Mouse (Mus musculus): ENCODE measurements around the gene Fam234b. TPM values are rescaled to one million over a fixed set of nuclear protein-coding genes. Genes with fewer than 3 reads are reported as not detected.

The Fam234b gene
- polyA plus RNA-seq, 1 experiment = 6.3 TPM

DNA sequence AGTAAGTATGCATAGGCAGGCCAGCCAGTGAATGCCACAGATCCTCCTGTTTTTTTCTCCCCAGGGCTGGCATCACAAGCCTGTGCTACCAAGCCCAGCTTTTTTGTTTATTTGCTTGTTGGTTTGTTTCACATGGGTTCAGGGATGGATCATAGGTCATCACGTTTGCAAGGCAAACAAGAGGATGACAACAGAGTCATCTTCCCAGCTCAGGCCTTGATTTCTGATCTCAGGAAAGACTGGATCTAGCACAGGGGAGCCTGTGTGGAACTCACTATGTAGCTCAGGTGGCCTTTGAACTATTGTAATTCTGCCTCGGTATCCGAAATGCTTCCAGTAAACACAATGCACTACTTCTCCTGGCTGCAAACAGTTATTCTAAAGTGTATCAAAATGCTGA, 35.5 kb upstream of the Fam234b start:
- no peak for TF ChIP-seq POLR2AphosphoS2 (IDR thresholded peaks at IDR 0.05; ENCODE audit: insufficient read length, low read depth)
- no peak for TF ChIP-seq MYOD1 (IDR thresholded peaks at IDR 0.05; ENCODE audit: control insufficient read depth in 1 of 3, insufficient read length in 2 of 3, low read depth in 2 of 3)
- TF ChIP-seq CEBPB (IDR thresholded peaks at IDR 0.05; ENCODE audit: insufficient read depth, poor library complexity, severe bottlenecking) = no peak
- no peak for TF ChIP-seq SRF (IDR thresholded peaks at IDR 0.05; ENCODE audit: control insufficient read depth, insufficient read length, low read depth)
- TF ChIP-seq REST (IDR thresholded peaks at IDR 0.05; ENCODE audit: insufficient read depth, insufficient read length) = no peak
- TF ChIP-seq USF1 (IDR thresholded peaks at IDR 0.05; ENCODE audit: low read depth) = no peak
- no peak for TF ChIP-seq TCF12 (IDR thresholded peaks at IDR 0.05; ENCODE audit: insufficient read depth, poor library complexity, severe bottlenecking)
- TF ChIP-seq POLR2A (IDR thresholded peaks at IDR 0.05; ENCODE audit: insufficient read length, low read depth) = no peak
- no peak for TF ChIP-seq MAX (IDR thresholded peaks at IDR 0.05; ENCODE audit: low read depth)
- Histone ChIP-seq H3K27me3 (ENCODE audit: control insufficient read depth, insufficient read depth, insufficient read length) (no peaks in the 10 kb centered on the region), H3K79me2 (ENCODE audit: control insufficient read depth, insufficient read depth) (no peaks in the 10 kb centered on the region), H3K4me2 (ENCODE audit: low read depth) (no peak overlapping the region), H3K36me3 (ENCODE audit: control insufficient read depth, insufficient read depth) (no peaks in the 10 kb centered on the region), H3K4me3 (no peak overlapping the region), H3ac (ENCODE audit: control insufficient read depth, insufficient read length) (no peak overlapping the region)

- H3K4me2 ChIP-seq (ENCODE audit: low read depth) = no peak overlapping the region
- H3ac ChIP-seq (ENCODE audit: control insufficient read depth, insufficient read length) = no peak overlapping the region
- no peak overlapping the region for H3K4me3 ChIP-seq
- H3K27me3 ChIP-seq (ENCODE audit: control insufficient read depth, insufficient read depth, insufficient read length) = no peaks in the 10 kb centered on the region
- TF ChIP-seq TCF12 (IDR thresholded peaks at IDR 0.05; ENCODE audit: insufficient read depth, poor library complexity, severe bottlenecking) (no peak), POLR2A (IDR thresholded peaks at IDR 0.05; ENCODE audit: insufficient read length, low read depth) (no peak), MYOD1 (IDR thresholded peaks at IDR 0.05; ENCODE audit: control insufficient read depth in 1 of 3, insufficient read length in 2 of 3, low read depth in 2 of 3) (no peak), E2F4 (IDR thresholded peaks at IDR 0.05; ENCODE audit: insufficient read depth) (no peak), TCF3 (IDR thresholded peaks at IDR 0.05; ENCODE audit: insufficient read length, low read depth) (no peak), USF1 (IDR thresholded peaks at IDR 0.05; ENCODE audit: low read depth) (no peak), REST (IDR thresholded peaks at IDR 0.05; ENCODE audit: insufficient read depth, insufficient read length) (no peak), CEBPB (IDR thresholded peaks at IDR 0.05; ENCODE audit: insufficient read depth, poor library complexity, severe bottlenecking) (no peak), SRF (IDR thresholded peaks at IDR 0.05; ENCODE audit: control insufficient read depth, insufficient read length, low read depth) (no peak), POLR2AphosphoS2 (IDR thresholded peaks at IDR 0.05; ENCODE audit: insufficient read length, low read depth) (no peak), MYOG (IDR thresholded peaks at IDR 0.05; ENCODE audit: control insufficient read depth in 1 of 3, insufficient read depth in 1 of 3, insufficient read length in 2 of 3, low read depth in 2 of 3) (no peak), MAX (IDR thresholded peaks at IDR 0.05; ENCODE audit: low read depth) (no peak)
- no peaks in the 10 kb centered on the region for H3K36me3 ChIP-seq (ENCODE audit: control insufficient read depth, insufficient read depth)
- H3K79me2 ChIP-seq (ENCODE audit: control insufficient read depth, insufficient read depth) = no peaks in the 10 kb centered on the region
Observed at GRCm38 (mm10) chr6:135162861-135163260, 34.9 kb upstream of the Fam234b start.

GRCm38 (mm10) chr6:135165191-135165590, 32.6 kb upstream of the Fam234b start:
- H3K27me3 ChIP-seq (ENCODE audit: control insufficient read depth, insufficient read depth, insufficient read length) = no peaks in the 10 kb centered on the region
- no peak overlapping the region for H3K4me2 ChIP-seq (ENCODE audit: low read depth)
- H3K36me3 ChIP-seq (ENCODE audit: control insufficient read depth, insufficient read depth) = no peaks in the 10 kb centered on the region
- TF ChIP-seq POLR2A (IDR thresholded peaks at IDR 0.05; ENCODE audit: insufficient read length, low read depth) (no peak), MYOD1 (IDR thresholded peaks at IDR 0.05; ENCODE audit: control insufficient read depth in 1 of 3, insufficient read length in 2 of 3, low read depth in 2 of 3) (no peak), E2F4 (IDR thresholded peaks at IDR 0.05; ENCODE audit: insufficient read depth) (no peak), MAX (IDR thresholded peaks at IDR 0.05; ENCODE audit: low read depth) (no peak), TCF3 (IDR thresholded peaks at IDR 0.05; ENCODE audit: insufficient read length, low read depth) (no peak), MYOG (IDR thresholded peaks at IDR 0.05; ENCODE audit: control insufficient read depth in 1 of 3, insufficient read depth in 1 of 3, insufficient read length in 2 of 3, low read depth in 2 of 3) (no peak), REST (IDR thresholded peaks at IDR 0.05; ENCODE audit: insufficient read depth, insufficient read length) (no peak), SRF (IDR thresholded peaks at IDR 0.05; ENCODE audit: control insufficient read depth, insufficient read length, low read depth) (no peak), TCF12 (IDR thresholded peaks at IDR 0.05; ENCODE audit: insufficient read depth, poor library complexity, severe bottlenecking) (no peak), POLR2AphosphoS2 (IDR thresholded peaks at IDR 0.05; ENCODE audit: insufficient read length, low read depth) (no peak), USF1 (IDR thresholded peaks at IDR 0.05; ENCODE audit: low read depth) (no peak), CEBPB (IDR thresholded peaks at IDR 0.05; ENCODE audit: insufficient read depth, poor library complexity, severe bottlenecking) (no peak)
- no peaks in the 10 kb centered on the region for H3K79me2 ChIP-seq (ENCODE audit: control insufficient read depth, insufficient read depth)
- H3ac ChIP-seq (ENCODE audit: control insufficient read depth, insufficient read length) = no peak overlapping the region
- H3K4me3 ChIP-seq = no peak overlapping the region

DNA sequence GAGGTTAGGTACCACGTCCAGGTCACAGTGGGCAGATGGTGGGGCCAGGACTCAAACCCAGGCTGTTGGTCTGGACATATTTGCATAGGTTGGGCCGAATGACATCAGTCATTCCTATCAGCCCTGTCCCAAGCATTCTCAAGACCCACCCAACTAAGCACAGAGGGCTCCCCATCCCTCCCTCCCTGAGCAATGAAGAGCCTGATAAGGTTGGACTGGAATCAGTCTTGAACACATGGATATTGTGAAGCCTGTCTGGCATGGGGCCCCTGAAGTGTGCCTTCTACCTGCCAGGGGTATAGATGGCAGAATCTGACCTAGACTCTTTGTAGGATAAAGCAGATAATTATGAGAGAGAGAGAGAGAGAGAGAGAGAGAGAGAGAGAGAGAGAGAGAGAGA, 32.1 kb upstream of the Fam234b start:
- Histone ChIP-seq H3K4me3 (no peak overlapping the region), H3K36me3 (ENCODE audit: control insufficient read depth, insufficient read depth) (no peaks in the 10 kb centered on the region), H3ac (ENCODE audit: control insufficient read depth, insufficient read length) (no peak overlapping the region), H3K27me3 (ENCODE audit: control insufficient read depth, insufficient read depth, insufficient read length) (no peaks in the 10 kb centered on the region), H3K4me2 (ENCODE audit: low read depth) (no peak overlapping the region), H3K79me2 (ENCODE audit: control insufficient read depth, insufficient read depth) (no peaks in the 10 kb centered on the region)
- TF ChIP-seq TCF3 (IDR thresholded peaks at IDR 0.05; ENCODE audit: insufficient read length, low read depth) (no peak), POLR2AphosphoS2 (IDR thresholded peaks at IDR 0.05; ENCODE audit: insufficient read length, low read depth) (no peak), TCF12 (IDR thresholded peaks at IDR 0.05; ENCODE audit: insufficient read depth, poor library complexity, severe bottlenecking) (no peak), CEBPB (IDR thresholded peaks at IDR 0.05; ENCODE audit: insufficient read depth, poor library complexity, severe bottlenecking) (no peak), REST (IDR thresholded peaks at IDR 0.05; ENCODE audit: insufficient read depth, insufficient read length) (no peak), MYOD1 (IDR thresholded peaks at IDR 0.05; ENCODE audit: control insufficient read depth in 1 of 3, insufficient read length in 2 of 3, low read depth in 2 of 3) (no peak), SRF (IDR thresholded peaks at IDR 0.05; ENCODE audit: control insufficient read depth, insufficient read length, low read depth) (no peak), MAX (IDR thresholded peaks at IDR 0.05; ENCODE audit: low read depth) (no peak), USF1 (IDR thresholded peaks at IDR 0.05; ENCODE audit: low read depth) (no peak), MYOG (IDR thresholded peaks at IDR 0.05; ENCODE audit: control insufficient read depth in 1 of 3, insufficient read depth in 1 of 3, insufficient read length in 2 of 3, low read depth in 2 of 3) (no peak), POLR2A (IDR thresholded peaks at IDR 0.05; ENCODE audit: insufficient read length, low read depth) (no peak), E2F4 (IDR thresholded peaks at IDR 0.05; ENCODE audit: insufficient read depth) (no peak)

Data from myocyte (in vitro differentiated cells).